Mouse (Mus musculus) embryonic facial prominence, embryonic 13.5 days (tissue): Measurements from ENCODE around the gene Lrch1. TPM values are rescaled to one million over a fixed set of nuclear protein-coding genes. Genes with fewer than 3 reads are reported as not detected.

Experiments used
- ATAC-seq: fragments of 200-750 bp; cut with Nextera tagmentation; 2 replicates; pipeline ENCODE4 v1.8.0; 2017; ENCODE audit warnings: low read depth; ENCODE audit not compliant: insufficient number of reproducible peaks, insufficient read depth, low FRiP score, low TSS enrichment
- H3K27ac ChIP-seq: fragments of 300-500 bp; sonication (generic); 2 replicates; pipeline ENCODE4 v1.5.1; 2015; ENCODE audit warnings: moderate library complexity, mild to moderate bottlenecking, inconsistent platforms
- H3K27me3 ChIP-seq: fragments of 300-500 bp; sonication (generic); 2 replicates; pipeline ENCODE4 v1.6.1; 2015; ENCODE audit warnings: mild to moderate bottlenecking, inconsistent platforms
- H3K36me3 ChIP-seq: fragments of 300-500 bp; sonication (generic); 2 replicates; pipeline ENCODE4 v1.6.1; 2015; ENCODE audit warnings: mild to moderate bottlenecking, inconsistent platforms
- H3K4me1 ChIP-seq: fragments of 300-500 bp; sonication (generic); 2 replicates; pipeline ENCODE4 v1.6.1; 2015; ENCODE audit warnings: inconsistent platforms
- H3K4me2 ChIP-seq: fragments of 300-500 bp; sonication (generic); 2 replicates; pipeline ENCODE4 v1.6.1; 2015; ENCODE audit warnings: moderate library complexity, mild to moderate bottlenecking, inconsistent platforms
- H3K4me3 ChIP-seq: fragments of 300-500 bp; sonication (generic); 2 replicates; pipeline ENCODE4 v1.5.1; 2015; ENCODE audit warnings: mild to moderate bottlenecking, inconsistent platforms
- H3K9ac ChIP-seq: fragments of 300-500 bp; sonication (generic); 2 replicates; pipeline ENCODE4 v1.6.1; 2015; ENCODE audit warnings: mild to moderate bottlenecking, inconsistent platforms
- H3K9me3 ChIP-seq: fragments of 300-500 bp; sonication (generic); 2 replicates; pipeline ENCODE4 v1.6.1; 2016; ENCODE audit warnings: inconsistent platforms
- WGBS: fragments of 180-500 bp; shearing (Covaris S2); methylation state at CpG from one replicate; pipeline ENCODE4 v1.1.7; 2015; ENCODE audit warnings: mixed read lengths; 5-methylcytosine and 5-hydroxymethylcytosine counted together
- polyA plus RNA-seq: library from polyadenylated mRNA; unstranded; fragments of >200 nt; fragmentation: Nextera tagmentation; extraction: Ambion mirVana; gene quantifications from 2 replicates; pipeline ENCODE4 v1.2.1, GENCODE M21; 2015

The Lrch1 gene
- polyA plus RNA-seq, 1 experiment from 2014 or later: 16.8 TPM

GRCm38 (mm10) chr14:74905990-74906389 lies 41.7 kb downstream of the Lrch1 start:
- H3K9me3 ChIP-seq: no peaks in the 10 kb centered on the region
- no peak overlapping the region for H3K27ac ChIP-seq
- ATAC-seq: no peak
- 77% methylated on average over 3 of the region's 3 CpGs for WGBS
- no peak overlapping the region for H3K4me2 ChIP-seq
- no peaks in the 10 kb centered on the region for H3K36me3 ChIP-seq
- H3K9ac ChIP-seq: no peak overlapping the region
- no peaks in the 10 kb centered on the region for H3K27me3 ChIP-seq
- peaks cover 14% of the 10 kb centered on the region for H3K4me1 ChIP-seq
- H3K4me3 ChIP-seq: no peak overlapping the region

DNA sequence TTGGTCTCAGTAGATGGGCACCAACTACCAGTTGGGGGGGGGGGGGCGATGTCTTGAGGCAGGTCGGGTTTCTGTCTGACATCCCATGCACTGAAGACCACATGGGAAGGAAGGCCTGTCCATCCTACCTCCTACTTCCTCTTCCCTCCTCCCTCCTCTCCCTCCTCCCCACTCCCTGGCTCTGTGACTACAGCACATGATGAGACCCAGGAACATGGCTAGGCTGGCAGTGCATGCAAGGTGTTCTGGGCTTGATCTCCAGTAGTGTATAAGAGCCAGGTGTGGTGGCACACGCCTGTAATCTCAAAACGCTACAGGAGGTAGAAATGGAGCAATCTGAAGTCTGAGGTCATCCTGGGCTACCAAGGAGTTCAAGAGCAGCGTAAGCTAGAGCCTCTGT lies 43.2 kb downstream of the Lrch1 start:
- ATAC-seq: no peak
- H3K4me2 ChIP-seq: no peak overlapping the region
- no peak overlapping the region for H3K9ac ChIP-seq
- no peaks in the 10 kb centered on the region for H3K36me3 ChIP-seq
- H3K9me3 ChIP-seq: no peaks in the 10 kb centered on the region
- no peak overlapping the region for H3K4me3 ChIP-seq
- 86% methylated on average over 5 of the region's 5 CpGs for WGBS
- H3K27me3 ChIP-seq: no peaks in the 10 kb centered on the region
- H3K27ac ChIP-seq: no peak overlapping the region
- peaks cover 9% of the 10 kb centered on the region for H3K4me1 ChIP-seq

DNA sequence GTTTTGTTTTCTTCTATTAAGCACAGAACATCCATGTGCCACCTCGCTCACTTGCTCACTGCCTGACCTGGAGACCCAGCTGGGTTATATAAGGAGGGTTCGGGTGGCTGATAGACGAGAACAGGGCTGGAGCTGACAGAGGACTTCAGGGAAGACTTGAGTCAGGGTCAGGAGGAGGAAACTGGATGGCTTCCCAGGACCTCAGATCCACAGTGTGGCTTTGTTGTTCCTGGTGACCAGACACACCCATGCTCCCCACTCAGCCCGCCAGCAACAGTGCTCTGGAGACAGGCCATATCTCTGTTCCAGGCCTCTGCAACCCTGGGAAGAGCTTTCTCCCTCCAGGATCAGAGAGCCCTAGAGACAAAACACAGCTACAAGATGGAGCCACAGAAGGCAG lies 44.6 kb downstream of the Lrch1 start:
- Histone ChIP-seq H3K36me3 (no peaks in the 10 kb centered on the region), H3K27ac (no peak overlapping the region), H3K4me2 (no peak overlapping the region), H3K9ac (no peak overlapping the region), H3K4me3 (no peak overlapping the region), H3K9me3 (no peaks in the 10 kb centered on the region), H3K4me1 (peaks cover 9% of the 10 kb centered on the region), H3K27me3 (no peaks in the 10 kb centered on the region)
- ATAC-seq: no peak
- WGBS: 73% methylated on average over 4 of the region's 4 CpGs

DNA sequence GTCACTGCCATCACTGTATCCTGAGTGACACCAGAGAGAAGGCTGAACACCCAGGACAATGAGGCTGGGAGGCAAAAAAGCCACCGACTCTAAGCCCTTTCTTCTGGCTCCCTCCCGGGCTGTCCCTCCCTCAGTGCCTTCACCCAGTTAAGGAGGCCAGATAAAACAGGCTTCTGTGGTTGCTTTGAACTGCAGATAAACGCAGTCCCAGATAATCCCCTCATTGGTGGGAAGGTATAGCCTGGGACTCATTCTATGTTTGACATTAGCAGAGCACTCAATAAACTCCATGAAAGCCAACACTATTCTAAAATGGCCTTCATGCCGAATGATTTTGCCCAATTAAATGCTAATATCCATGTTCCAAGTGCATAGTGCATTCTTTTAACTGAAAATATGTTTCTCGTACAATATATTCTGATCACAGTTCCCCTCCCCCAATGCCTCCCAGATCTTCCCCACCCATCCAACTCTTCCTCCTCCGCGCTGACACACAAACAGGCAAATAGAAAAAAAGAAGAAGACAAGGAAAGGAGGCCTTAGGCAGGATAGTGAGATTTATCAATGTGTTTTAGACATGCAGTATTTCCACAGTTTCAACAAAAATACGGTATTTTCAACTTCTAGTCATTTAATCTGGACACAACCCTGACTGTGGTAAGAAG lies 46.8 kb downstream of the Lrch1 start:
- ATAC-seq: no peak
- Histone ChIP-seq H3K4me1 (peaks cover 6% of the 10 kb centered on the region; the same call in 1 of the 2 replicates), H3K36me3 (no peaks in the 10 kb centered on the region), H3K9ac (no peak overlapping the region), H3K4me3 (no peak overlapping the region), H3K27ac (no peak overlapping the region), H3K27me3 (no peaks in the 10 kb centered on the region), H3K4me2 (no peak overlapping the region), H3K9me3 (no peaks in the 10 kb centered on the region)
- 61% methylated on average over 8 of the region's 8 CpGs for WGBS

GRCm38 (mm10) chr14:74899953-74900704 lies 47.5 kb downstream of the Lrch1 start:
- Histone ChIP-seq H3K36me3 (no peaks in the 10 kb centered on the region), H3K4me3 (no peak overlapping the region), H3K27me3 (no peaks in the 10 kb centered on the region), H3K27ac (no peak overlapping the region), H3K9me3 (no peaks in the 10 kb centered on the region), H3K4me1 (peaks cover 4% of the 10 kb centered on the region; the same call in 1 of the 2 replicates), H3K4me2 (no peak overlapping the region), H3K9ac (no peak overlapping the region)
- WGBS: 65% methylated on average over 13 of the region's 13 CpGs
- no peak for ATAC-seq

DNA sequence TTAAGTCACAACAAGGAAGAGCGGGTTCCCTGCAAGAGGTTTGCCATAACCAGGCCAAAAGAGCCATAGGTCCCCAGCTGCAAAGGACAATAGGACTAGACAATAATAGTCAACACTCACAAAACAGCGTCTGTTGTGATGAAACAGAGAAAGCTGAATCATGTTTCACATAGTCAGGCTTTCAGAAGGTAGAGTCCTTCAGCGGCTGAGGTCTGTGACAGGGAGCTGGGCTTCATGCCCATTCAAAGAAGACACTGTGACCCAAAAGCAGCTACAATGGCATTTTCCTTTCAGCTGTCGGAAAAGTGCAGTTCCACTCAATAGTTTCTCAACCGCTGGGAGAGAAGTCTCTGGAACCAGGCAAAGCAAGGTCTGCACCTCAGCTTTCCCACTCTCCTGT lies 48.7 kb downstream of the Lrch1 start:
- Histone ChIP-seq H3K4me3 (no peak overlapping the region), H3K27ac (no peak overlapping the region), H3K27me3 (no peaks in the 10 kb centered on the region), H3K4me2 (no peak overlapping the region), H3K9me3 (no peaks in the 10 kb centered on the region), H3K36me3 (no peaks in the 10 kb centered on the region), H3K9ac (no peak overlapping the region), H3K4me1 (peaks cover 4% of the 10 kb centered on the region; the same call in 1 of the 2 replicates)
- WGBS: 85% methylated on average over 5 of the region's 5 CpGs
- ATAC-seq: no peak

DNA sequence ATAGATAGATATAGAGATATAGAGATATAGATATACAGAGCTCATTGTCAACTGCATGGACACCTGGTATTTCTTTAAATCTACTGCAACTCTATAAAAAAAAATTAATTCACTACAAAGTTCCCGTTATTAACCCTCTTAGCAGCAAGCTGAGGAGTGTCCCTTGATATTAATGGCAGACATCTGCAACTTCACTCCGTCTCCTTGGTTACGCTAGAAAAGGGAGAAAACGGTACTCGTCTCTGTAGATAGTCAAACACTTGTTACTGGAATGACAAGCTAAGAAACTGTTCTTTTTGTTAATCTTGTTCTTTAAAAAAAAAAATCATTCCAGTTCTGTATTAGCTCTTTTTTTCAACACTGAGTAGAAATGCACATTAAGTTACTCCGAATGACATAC lies 54.0 kb downstream of the Lrch1 start:
- 0 out of 2 replicates have a peak, but pooled peaks cover 11% of the 10 kb centered on the region for H3K4me1 ChIP-seq
- ATAC-seq: no peak
- H3K9me3 ChIP-seq: no peaks in the 10 kb centered on the region
- no peak overlapping the region for H3K27ac ChIP-seq
- H3K36me3 ChIP-seq: no peaks in the 10 kb centered on the region
- no peak overlapping the region for H3K9ac ChIP-seq
- no peak overlapping the region for H3K4me2 ChIP-seq
- H3K4me3 ChIP-seq: no peak overlapping the region
- no peaks in the 10 kb centered on the region for H3K27me3 ChIP-seq
- WGBS: 68% methylated on average over 6 of the region's 6 CpGs

DNA sequence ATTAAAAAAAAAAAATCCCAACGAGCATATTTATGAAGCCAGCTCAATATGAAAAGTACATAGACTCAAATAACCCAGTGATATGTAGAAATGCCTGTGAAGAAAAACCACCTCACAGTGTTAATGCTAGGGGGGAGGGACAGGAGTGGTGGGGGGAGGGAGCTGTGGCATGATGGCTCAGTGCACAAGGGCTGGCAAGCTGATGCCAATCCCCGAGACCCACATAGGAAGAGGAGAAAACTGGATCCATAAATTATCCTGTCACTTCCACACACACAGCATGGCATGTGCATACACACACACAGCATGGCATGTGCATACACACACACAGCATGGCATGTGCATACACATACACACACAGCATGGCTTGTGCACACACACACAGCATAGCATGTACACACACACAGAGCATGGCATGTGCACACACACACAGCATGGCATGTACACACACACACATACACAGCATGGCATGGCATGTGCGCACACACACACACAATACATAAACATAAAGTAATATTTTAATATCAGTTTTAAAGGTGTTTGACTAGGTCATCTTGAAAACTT lies 54.5 kb downstream of the Lrch1 start:
- H3K4me2 ChIP-seq: no peak overlapping the region
- WGBS: 87% methylated on average over 3 of the region's 3 CpGs
- no peaks in the 10 kb centered on the region for H3K36me3 ChIP-seq
- H3K4me3 ChIP-seq: no peak overlapping the region
- ATAC-seq: no peak
- 0 out of 2 replicates have a peak, but pooled peaks cover 11% of the 10 kb centered on the region for H3K4me1 ChIP-seq
- H3K27me3 ChIP-seq: no peaks in the 10 kb centered on the region
- no peak overlapping the region for H3K27ac ChIP-seq
- no peak overlapping the region for H3K9ac ChIP-seq
- no peaks in the 10 kb centered on the region for H3K9me3 ChIP-seq

DNA sequence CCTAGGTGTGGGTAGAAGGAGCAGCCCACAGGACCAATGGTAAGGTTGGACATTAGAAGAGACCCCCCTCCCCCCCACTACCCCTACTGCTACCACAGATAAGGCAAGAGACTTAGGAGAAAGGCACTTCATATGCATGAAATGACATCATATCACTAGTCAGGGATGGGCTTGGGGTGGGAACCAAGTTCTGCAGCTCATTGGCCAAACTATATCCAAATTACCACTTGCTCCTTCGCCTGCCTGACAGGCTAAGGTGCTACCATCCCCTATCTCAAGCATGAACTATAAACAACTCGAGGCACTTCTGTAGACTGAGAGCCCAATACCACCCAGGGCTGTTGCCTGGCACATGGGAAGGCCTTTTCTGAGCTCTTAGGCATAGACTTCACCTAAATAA lies 58.4 kb downstream of the Lrch1 start:
- Histone ChIP-seq H3K27ac (no peak overlapping the region), H3K4me2 (no peak overlapping the region), H3K36me3 (no peaks in the 10 kb centered on the region), H3K9me3 (no peaks in the 10 kb centered on the region), H3K4me3 (no peak overlapping the region), H3K4me1 (peaks cover 37% of the 10 kb centered on the region), H3K9ac (no peak overlapping the region), H3K27me3 (no peaks in the 10 kb centered on the region)
- ATAC-seq: no peak
- WGBS: 84% methylated on average over 2 of the region's 2 CpGs

DNA sequence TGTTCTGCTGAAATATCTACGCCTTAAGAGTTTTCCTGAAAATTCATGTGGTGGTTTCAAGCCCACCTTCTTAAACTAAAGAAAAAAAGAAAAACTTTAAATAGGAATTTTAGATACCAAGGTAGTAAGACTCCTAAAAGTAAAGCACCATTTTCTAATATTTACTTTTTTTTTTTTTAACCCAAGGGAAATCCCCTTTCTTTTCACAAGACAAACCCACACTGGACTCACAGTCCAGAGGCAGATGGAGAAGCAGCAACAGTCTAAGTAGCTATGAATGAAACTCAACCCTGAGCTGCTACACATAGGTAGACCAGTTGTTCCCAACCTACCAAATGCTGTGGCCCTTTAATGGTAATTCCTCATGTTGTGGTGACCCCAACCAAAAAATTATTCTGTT lies 59.6 kb downstream of the Lrch1 start:
- Histone ChIP-seq H3K27me3 (no peaks in the 10 kb centered on the region), H3K36me3 (no peaks in the 10 kb centered on the region), H3K4me3 (no peak overlapping the region), H3K9me3 (no peaks in the 10 kb centered on the region), H3K4me2 (no peak overlapping the region), H3K4me1 (peaks cover 49% of the 10 kb centered on the region), H3K27ac (no peak overlapping the region), H3K9ac (no peak overlapping the region)
- no peak for ATAC-seq
- 94% methylated on average over 1 of the region's 1 CpGs for WGBS

- H3K36me3 ChIP-seq: no peaks in the 10 kb centered on the region
- 59% methylated on average over 5 of the region's 5 CpGs for WGBS
- H3K9ac ChIP-seq: no peak overlapping the region
- H3K27me3 ChIP-seq: no peaks in the 10 kb centered on the region
- ATAC-seq: no peak
- H3K9me3 ChIP-seq: no peaks in the 10 kb centered on the region
- H3K4me3 ChIP-seq: no peak overlapping the region
- H3K4me1 ChIP-seq: peaks cover 58% of the 10 kb centered on the region
- H3K27ac ChIP-seq: no peak overlapping the region
- no peak overlapping the region for H3K4me2 ChIP-seq
Measured at GRCm38 (mm10) chr14:74886453-74886852, 61.2 kb downstream of the Lrch1 start.

- peaks cover 66% of the 10 kb centered on the region for H3K4me1 ChIP-seq
- H3K36me3 ChIP-seq: no peaks in the 10 kb centered on the region
- H3K27me3 ChIP-seq: no peaks in the 10 kb centered on the region
- ATAC-seq: no peak
- WGBS: 62% methylated on average over 7 of the region's 7 CpGs
- peak overlapping the region; percentile 28; the same call in 1 of the 2 replicates for H3K4me2 ChIP-seq
- no peak overlapping the region for H3K9ac ChIP-seq
- no peaks in the 10 kb centered on the region for H3K9me3 ChIP-seq
- no peak overlapping the region for H3K27ac ChIP-seq
- H3K4me3 ChIP-seq: no peak overlapping the region
Measured at GRCm38 (mm10) chr14:74884920-74885319, 62.8 kb downstream of the Lrch1 start.
